Mouse (Mus musculus) cortical plate, adult 2 months (tissue): ENCODE measurements at regions not wholly inside any gene's neighbourhood (a gene's known extent, or its start where the extent isn't known, plus 50 kb on each side); places are given as distances from the start of the nearest gene placed in this dataset.

ENCODE experiments used
- CTCF ChIP-seq: fragments of 200-500 bp; IDR thresholded peaks from 2 replicates; pipeline ENCODE4 v1.5.1; 2011; ENCODE audit warnings: mild to moderate bottlenecking, control low read depth, low read length; ENCODE audit not compliant: insufficient read depth; ENCODE audit errors: extremely low read depth
- POLR2A ChIP-seq: fragments of 200-500 bp; IDR thresholded peaks from 2 replicates; pipeline ENCODE4 v1.6.1; 2011; ENCODE audit warnings: mild to moderate bottlenecking, low read length, control low read depth; ENCODE audit not compliant: insufficient read depth; ENCODE audit errors: extremely low read depth

DNA sequence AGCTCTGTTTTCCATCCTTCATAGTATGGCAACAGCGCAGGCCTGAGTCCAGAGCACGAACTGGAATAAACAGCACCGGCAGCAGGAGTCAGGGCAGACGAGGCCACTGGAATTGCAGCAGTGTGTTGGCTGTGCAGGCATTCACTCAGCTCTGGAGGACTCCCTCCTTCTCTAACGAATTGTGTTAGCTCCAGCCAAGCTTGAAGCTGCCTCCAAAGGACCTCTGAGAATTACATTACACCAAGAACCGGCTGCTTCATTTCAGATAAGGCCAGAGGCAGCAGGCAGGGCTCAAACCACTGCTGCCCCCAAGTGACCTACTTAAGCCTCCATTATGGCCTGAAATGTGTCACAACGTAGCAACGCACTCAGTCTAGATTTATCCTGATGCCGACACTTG lies 162.5 kb upstream of the Igfbp7 start:
- TF ChIP-seq POLR2A (no peak), CTCF (no peak)
